Mouse (Mus musculus) liver, embryonic 13.5 days (tissue): ENCODE measurements around the gene Fgr. TPM values are rescaled to one million over a fixed set of nuclear protein-coding genes. Genes with fewer than 3 reads are reported as not detected.

Source experiments
- ATAC-seq: fragments of 200-750 bp; cut with Nextera tagmentation; 2 replicates; pipeline ENCODE4 v1.8.0; 2017; ENCODE audit warnings: low read depth, mild to moderate bottlenecking, moderate number of reproducible peaks, moderate library complexity
- DNase-seq: peaks from one replicate; pipeline ENCODE4 v3.0.0; 2022
- H3K27ac ChIP-seq: fragments of 300-500 bp; sonication (generic); 2 replicates; pipeline ENCODE4 v1.5.1; 2015; ENCODE audit warnings: moderate library complexity, mild to moderate bottlenecking, inconsistent platforms
- H3K27me3 ChIP-seq: fragments of 300-500 bp; sonication (generic); 2 replicates; pipeline ENCODE4 v1.6.1; 2015; ENCODE audit warnings: mild to moderate bottlenecking, inconsistent platforms
- H3K36me3 ChIP-seq: fragments of 300-500 bp; sonication (generic); 2 replicates; pipeline ENCODE4 v1.6.1; 2015; ENCODE audit warnings: mild to moderate bottlenecking, inconsistent platforms
- H3K4me1 ChIP-seq: fragments of 300-500 bp; sonication (generic); replicated peaks from 2 replicates; pipeline ENCODE4 v1.6.1; 2015; ENCODE audit warnings: inconsistent platforms
- H3K4me2 ChIP-seq: fragments of 300-500 bp; sonication (generic); 2 replicates; pipeline ENCODE4 v1.6.1; 2015; ENCODE audit warnings: inconsistent platforms, mild to moderate bottlenecking, moderate library complexity
- H3K4me3 ChIP-seq: fragments of 300-500 bp; sonication (generic); replicated peaks from 2 replicates; pipeline ENCODE4 v1.5.1; 2015; ENCODE audit warnings: mild to moderate bottlenecking, inconsistent platforms
- H3K9ac ChIP-seq: fragments of 300-500 bp; sonication (generic); 2 replicates; pipeline ENCODE4 v1.6.1; 2015; ENCODE audit warnings: mild to moderate bottlenecking, inconsistent platforms
- H3K9me3 ChIP-seq: fragments of 300-500 bp; sonication (generic); replicated peaks from 2 replicates; pipeline ENCODE4 v1.6.1; 2016; ENCODE audit warnings: inconsistent platforms
- WGBS: fragments of 180-500 bp; shearing (Covaris S2); methylation state at CpG from one replicate; pipeline ENCODE4 v1.1.7; 2015; ENCODE audit not compliant: insufficient replicate concordance; 5-methylcytosine and 5-hydroxymethylcytosine counted together
- polyA plus RNA-seq: library from polyadenylated mRNA; unstranded; fragments of >200 nt; fragmentation: Nextera tagmentation; extraction: Ambion mirVana; gene quantifications from 2 replicates; pipeline ENCODE4 v1.2.1, GENCODE M21; 2015

Gene Fgr
- polyA plus RNA-seq, 1 experiment from 2014 or later: 0.47 TPM

GRCm38 (mm10) chr4:133050837-133051549 is 77.1 kb downstream of the Fgr start:
- Histone ChIP-seq H3K4me3 (no peak overlapping the region), H3K9ac (no peak overlapping the region), H3K27ac (no peak overlapping the region), H3K4me2 (no peak overlapping the region), H3K9me3 (no peaks in the 10 kb centered on the region), H3K4me1 (peaks cover 77% of the 10 kb centered on the region), H3K36me3 (no peaks in the 10 kb centered on the region), H3K27me3 (no peaks in the 10 kb centered on the region)
- DNase-seq (no peak), ATAC-seq (no peak)
- 53% methylated on average over 6 of the region's 6 CpGs for WGBS

- ATAC-seq: no peak
- Histone ChIP-seq H3K9me3 (no peaks in the 10 kb centered on the region), H3K4me3 (no peak overlapping the region), H3K4me2 (no peak overlapping the region), H3K36me3 (no peaks in the 10 kb centered on the region), H3K27ac (no peak overlapping the region), H3K27me3 (no peaks in the 10 kb centered on the region), H3K9ac (no peak overlapping the region), H3K4me1 (peaks cover 77% of the 10 kb centered on the region)
- no peak for DNase-seq
- 70% methylated on average over 14 of the region's 14 CpGs for WGBS
These were observed 77.6 kb downstream of the Fgr start for GRCm38 (mm10) chr4:133051550-133051865.

Other genes starting within 250 kb of the Fgr start
- 3.5 and 3.6 TPM in 2 replicates for gene Xkr8, start 241.5 kb upstream of the Fgr start, polyA plus RNA-seq
- 1.1 and 1.2 TPM in 2 replicates for gene Smpdl3b, start 216.8 kb upstream of the Fgr start, polyA plus RNA-seq
- gene Rpa2, start 205.8 kb upstream of the Fgr start, polyA plus RNA-seq: 107 and 117 TPM in 2 replicates
- 1.7 and 2.4 TPM in 2 replicates for gene Themis2, start 177.7 kb upstream of the Fgr start, polyA plus RNA-seq
- 29.9 and 32.1 TPM in 2 replicates for gene Ppp1r8, start 130.9 kb upstream of the Fgr start, polyA plus RNA-seq
- 17.6 and 20.5 TPM in 2 replicates for gene Stx12, start 89.6 kb upstream of the Fgr start, polyA plus RNA-seq
- 25.1 and 25.9 TPM in 2 replicates for gene Fam76a, start 51.5 kb upstream of the Fgr start, polyA plus RNA-seq
- gene Ahdc1, start 37.2 kb downstream of the Fgr start, polyA plus RNA-seq: 1.3 and 1.4 TPM in 2 replicates
- 52.3 and 54.0 TPM in 2 replicates for gene Wasf2, start 156.4 kb downstream of the Fgr start, polyA plus RNA-seq
- gene Cd164l2, start 238.0 kb downstream of the Fgr start, polyA plus RNA-seq: 0.20 TPM in 1 of 2 replicates, not detected in the other
- gene Gpr3, start 238.4 kb downstream of the Fgr start, polyA plus RNA-seq: not detected in 2 replicates